24 mouse cellular contexts compared by ENCODE assay signal in genomic region chr10:128372142-128372541, GRCm38 (mm10). TPM values are rescaled to one million over a fixed set of nuclear protein-coding genes. Genes with fewer than 3 reads are reported as not detected.
A peak's percentile ranks its signal among the peaks of the same experiment; 100 is the strongest.
DNase-seq lines count a peak whose midpoint lies in the region; ATAC-seq and TF ChIP-seq lines count a peak whose summit lies in the region.
"Had no signal": no experiment of that assay in that cellular context is flagged by ENCODE, and none has a peak within 500 bp of the region (broad histone marks: within the 10 kb centered on the region; RNA-seq: fewer than 3 reads in every experiment).

No protein-coding gene starts in this region.

- no peak overlapping the region for H3K4me2 ChIP-seq in hindbrain, postnatal 0 days (ENCODE audit: low read depth, low read length)
- no peak overlapping the region for H3K4me2 ChIP-seq in hindbrain, embryonic 14.5 days (replicated peaks)
- H3K4me2 ChIP-seq in liver, postnatal 0 days (ENCODE audit: low read depth, low read length), result no peak overlapping the region
- no peak overlapping the region for H3K4me2 ChIP-seq in liver, embryonic 11.5 days
- H3K4me2 ChIP-seq in CH12.LX (ENCODE audit: insufficient read depth, low read depth, poor library complexity, severe bottlenecking), result no peak overlapping the region
- H3K4me2 ChIP-seq: heart, embryonic 11.5 days; hindbrain, embryonic 12.5 days; kidney, embryonic 15.5 days; midbrain, embryonic 15.5 days; neural tube, embryonic 15.5 days had no signal

- no peak for ATAC-seq in hindbrain, postnatal 0 days
- no peak for ATAC-seq in hindbrain, embryonic 14.5 days (ENCODE audit: low FRiP score)
- ATAC-seq in liver, postnatal 0 days, result no peak
- no peak for ATAC-seq in liver, embryonic 11.5 days (replicated peaks; ENCODE audit: low FRiP score)
- ATAC-seq: midbrain, embryonic 15.5 days had no signal

- WGBS in hindbrain, postnatal 0 days, result 81% methylated on average over 5 of the region's 5 CpGs
- WGBS in hindbrain, embryonic 14.5 days, result 82% methylated on average over 5 of the region's 5 CpGs
- 75% methylated on average over 5 of the region's 5 CpGs for WGBS in liver, postnatal 0 days (ENCODE audit: insufficient replicate concordance)
- WGBS in liver, embryonic 11.5 days, result 80% methylated on average over 5 of the region's 5 CpGs
- 81% methylated on average over 5 of the region's 5 CpGs for WGBS in macrophage (ENCODE audit: missing documents)

- no peaks in the 10 kb centered on the region for H3K27me3 ChIP-seq in hindbrain, postnatal 0 days (ENCODE audit: insufficient read depth, low read length)
- H3K27me3 ChIP-seq in hindbrain, embryonic 14.5 days (ENCODE audit: control insufficient read depth, insufficient read depth, low read length), result no peaks in the 10 kb centered on the region
- H3K27me3 ChIP-seq in liver, postnatal 0 days (ENCODE audit: insufficient read depth, low read length), result no peaks in the 10 kb centered on the region
- H3K27me3 ChIP-seq in liver, embryonic 11.5 days (replicated peaks; ENCODE audit: control insufficient read depth, insufficient read depth, low read length), result no peaks in the 10 kb centered on the region
- no peaks in the 10 kb centered on the region for H3K27me3 ChIP-seq in CH12.LX (replicated peaks)
- H3K27me3 ChIP-seq: hindbrain, embryonic 12.5 days; kidney, embryonic 15.5 days; megakaryocyte, embryonic 14.5 days; midbrain, embryonic 15.5 days; neural tube, embryonic 15.5 days had no signal

- in situ Hi-C loops in CH12.LX (cut with MboI; ENCODE audit: low pct_ligation_motif_present, low pct_unique_long_range_greater_than_20kb, low sequenced_read_pairs), result no loop called here

- TF ChIP-seq RAD21 in CH12.LX (IDR thresholded peaks at IDR 0.05; ENCODE audit: low read depth, low read length), result no peak

- no peak for TF ChIP-seq EP300 in liver, postnatal 0 days (IDR thresholded peaks at IDR 0.05; ENCODE audit: low read depth)
- no peak for TF ChIP-seq EP300 in CH12.LX (IDR thresholded peaks at IDR 0.05; ENCODE audit: low read length)

- peaks cover 22% of the 10 kb centered on the region for H3K4me1 ChIP-seq in hindbrain, postnatal 0 days (ENCODE audit: insufficient read depth, low read length)
- peaks cover 22% of the 10 kb centered on the region for H3K4me1 ChIP-seq in hindbrain, embryonic 14.5 days (replicated peaks; ENCODE audit: control insufficient read depth, insufficient read depth, low read length)
- peaks cover 23% of the 10 kb centered on the region for H3K4me1 ChIP-seq in liver, postnatal 0 days (ENCODE audit: insufficient read depth)
- H3K4me1 ChIP-seq in liver, embryonic 11.5 days (replicated peaks; ENCODE audit: control insufficient read depth, insufficient read depth, low read length), result peaks cover 22% of the 10 kb centered on the region
- peaks cover 3 to 28% of the 10 kb centered on the region in 2 experiments; a peak in 3 of 4 replicates for H3K4me1 ChIP-seq in CH12.LX (ENCODE audit: control insufficient read depth in 1 of 2, insufficient read depth in 2 of 2)

- H3K9ac ChIP-seq in hindbrain, postnatal 0 days (replicated peaks; ENCODE audit: low read length), result no peak overlapping the region
- H3K9ac ChIP-seq in hindbrain, embryonic 14.5 days, result no peak overlapping the region
- H3K9ac ChIP-seq in liver, postnatal 0 days (replicated peaks), result no peak overlapping the region
- no peak overlapping the region for H3K9ac ChIP-seq in liver, embryonic 11.5 days (ENCODE audit: low read depth, low read length)
- no peak overlapping the region for H3K9ac ChIP-seq in CH12.LX (ENCODE audit: insufficient read depth, low read depth)
- H3K9ac ChIP-seq: hindbrain, embryonic 12.5 days; kidney, embryonic 15.5 days; midbrain, embryonic 15.5 days; neural tube, embryonic 15.5 days had no signal

- peaks cover 1% of the 10 kb centered on the region; the same call in 1 of the 2 replicates for H3K79me2 ChIP-seq in CH12.LX (replicated peaks; ENCODE audit: control insufficient read depth, extremely low read depth, insufficient read depth, poor library complexity, severe bottlenecking)
- H3K79me2 ChIP-seq in macrophage (ENCODE audit: inconsistent target), result peaks cover 12% of the 10 kb centered on the region

- no peak for TF ChIP-seq POLR2A in CH12.LX (IDR thresholded peaks at IDR 0.05; ENCODE audit: low read depth, low read length)

- TF ChIP-seq CTCF in hindbrain, postnatal 0 days (IDR thresholded peaks at IDR 0.05; ENCODE audit: low read depth), result peak; percentile 32
- TF ChIP-seq CTCF in liver, postnatal 0 days (IDR thresholded peaks at IDR 0.05; ENCODE audit: low read depth), result peak; percentile 31
- TF ChIP-seq CTCF in CH12.LX (conservative IDR thresholded peaks at IDR 0.05 in 1 of 2, IDR thresholded peaks at IDR 0.05 in 1 of 2; ENCODE audit: low read depth in 2 of 2, low read length in 2 of 2), result peak; percentile 24 to 51; a peak in 3 of 4 replicates

- no peak for DNase-seq in hindbrain, postnatal 0 days (ENCODE audit: low spot score)
- no peak for DNase-seq in hindbrain, embryonic 14.5 days (ENCODE audit: low spot score)
- no peak for DNase-seq in liver, postnatal 0 days
- no peak for DNase-seq in liver, embryonic 11.5 days (ENCODE audit: low spot score)
- no peak for DNase-seq in CH12.LX (ENCODE audit: extremely low read depth)
- DNase-seq in frontal cortex, adult 2 months (ENCODE audit: extremely low spot score in 1 of 2, low spot score in 1 of 2), result no peak
- DNase-seq: cerebellum, adult 8-10 months; gastrocnemius, postnatal 36 days; heart, postnatal 10 days; left cerebral cortex, postnatal 4 days; liver; thymus, adult 18-20 months had no signal

- no peaks in the 10 kb centered on the region for H3K9me3 ChIP-seq in hindbrain, postnatal 0 days (ENCODE audit: low read length)
- H3K9me3 ChIP-seq in hindbrain, embryonic 14.5 days (ENCODE audit: control insufficient read depth, low read length), result no peaks in the 10 kb centered on the region
- no peaks in the 10 kb centered on the region for H3K9me3 ChIP-seq in liver, postnatal 0 days (ENCODE audit: low read length)
- H3K9me3 ChIP-seq in liver, embryonic 11.5 days (ENCODE audit: control insufficient read depth, low read length), result no peaks in the 10 kb centered on the region
- no peaks in the 10 kb centered on the region for H3K9me3 ChIP-seq in CH12.LX (replicated peaks; ENCODE audit: low read length)
- H3K9me3 ChIP-seq: embryonic facial prominence, embryonic 10.5 days; G1E; hindbrain, embryonic 12.5 days; kidney, embryonic 15.5 days; megakaryocyte, embryonic 14.5 days; midbrain, embryonic 15.5 days; neural tube, embryonic 15.5 days had no signal

- no peak overlapping the region for H3K27ac ChIP-seq in hindbrain, postnatal 0 days
- H3K27ac ChIP-seq in hindbrain, embryonic 14.5 days, result no peak overlapping the region
- no peak overlapping the region for H3K27ac ChIP-seq in liver, postnatal 0 days (ENCODE audit: low read depth)
- H3K27ac ChIP-seq in liver, embryonic 11.5 days (ENCODE audit: low read depth, low read length), result no peak overlapping the region
- H3K27ac ChIP-seq in CH12.LX (ENCODE audit: insufficient read depth, low read depth) (no peak overlapping the region), macrophage (peak overlapping the region; percentile 85)
- H3K27ac ChIP-seq: embryonic facial prominence, embryonic 10.5 days; hindbrain, embryonic 12.5 days; kidney, embryonic 15.5 days; midbrain, embryonic 15.5 days; neural tube, embryonic 15.5 days had no signal

- dilution Hi-C loops in CH12.LX (cut with MboI; ENCODE audit: extremely low pct_ligation_motif_present, extremely low pct_unique_long_range_greater_than_20kb, low sequenced_read_pairs), result no loop called here

- H3K36me3 ChIP-seq in hindbrain, postnatal 0 days (ENCODE audit: insufficient read depth, low read length), result no peaks in the 10 kb centered on the region
- no peaks in the 10 kb centered on the region for H3K36me3 ChIP-seq in hindbrain, embryonic 14.5 days (replicated peaks; ENCODE audit: control insufficient read depth, insufficient read depth)
- no peaks in the 10 kb centered on the region for H3K36me3 ChIP-seq in liver, postnatal 0 days (replicated peaks; ENCODE audit: insufficient read depth, low read length)
- H3K36me3 ChIP-seq in liver, embryonic 11.5 days (ENCODE audit: control insufficient read depth, insufficient read depth, low read length), result no peaks in the 10 kb centered on the region
- H3K36me3 ChIP-seq in CH12.LX (replicated peaks in 1 of 2; ENCODE audit: control insufficient read depth in 1 of 2, insufficient read depth in 1 of 2, low read length in 1 of 2), result no peaks in the 10 kb centered on the region
- no peaks in the 10 kb centered on the region for H3K36me3 ChIP-seq in macrophage (ENCODE audit: inconsistent target)
- H3K36me3 ChIP-seq: embryonic facial prominence, embryonic 10.5 days; G1E; hindbrain, embryonic 12.5 days; kidney, embryonic 15.5 days; midbrain, embryonic 15.5 days; neural tube, embryonic 15.5 days had no signal

- H3K4me3 ChIP-seq in hindbrain, postnatal 0 days (ENCODE audit: low read length), result no peak overlapping the region
- no peak overlapping the region for H3K4me3 ChIP-seq in hindbrain, embryonic 14.5 days (replicated peaks; ENCODE audit: low read length)
- H3K4me3 ChIP-seq in liver, postnatal 0 days (ENCODE audit: low read depth, low read length), result no peak overlapping the region
- H3K4me3 ChIP-seq in liver, embryonic 11.5 days (ENCODE audit: low read depth, low read length), result no peak overlapping the region
- H3K4me3 ChIP-seq in CH12.LX (replicated peaks in 1 of 3; ENCODE audit: low read depth in 2 of 3, low read length in 2 of 3, poor library complexity in 1 of 3), result no peak overlapping the region
- no peak overlapping the region for H3K4me3 ChIP-seq in macrophage (ENCODE audit: inconsistent target)
- H3K4me3 ChIP-seq: embryonic facial prominence, embryonic 10.5 days; hindbrain, embryonic 12.5 days; kidney, embryonic 15.5 days; megakaryocyte, embryonic 14.5 days; midbrain, embryonic 15.5 days; neural tube, embryonic 15.5 days had no signal

RNA-seq across cellular contexts. Expression of gene Coq10a, which starts 3.3 kb away (rescaled TPM):
- total RNA-seq in hindbrain, postnatal 0 days (2014; rRNA removed), result 26.9 and 42.1 TPM in 2 replicates
- polyA plus RNA-seq in hindbrain, postnatal 0 days (2015; fragmentation: Nextera tagmentation; extraction: Ambion mirVana), result 50.8 and 52.1 TPM in 2 replicates
- polyA plus RNA-seq in hindbrain, embryonic 14.5 days (2014; fragmentation: Nextera tagmentation; extraction: Ambion mirVana), result 50.8 and 54.2 TPM in 2 replicates
- polyA plus RNA-seq in liver, postnatal 0 days (2015; fragmentation: Nextera tagmentation; extraction: Ambion mirVana), result 8.5 and 11.2 TPM in 2 replicates
- polyA plus RNA-seq in liver, embryonic 11.5 days (2014; fragmentation: Nextera tagmentation; extraction: Ambion mirVana), result 8.4 and 10.5 TPM in 2 replicates
- total RNA-seq in CH12.LX (2012; rRNA removed), result 8.4 and 11.1 TPM in 2 replicates
- 5.7 and 7.7 TPM in 2 replicates for total RNA-seq in CH12.LX (2014; rRNA removed)
- polyA plus RNA-seq in CH12.LX (2012; ENCODE audit: insufficient read length, low read depth), result 8.6 and 12.1 TPM in 2 replicates
- 100 to 1,000 TPM in 2 of 26 experiments, 10 to 100 TPM in 24; 13.3 to 122 (median 50.9) TPM for total RNA-seq in macrophage (2018; cell fraction: chromatin; rRNA removed)
- total RNA-seq in macrophage (2018; cell fraction: cytosol; rRNA removed), result 10 to 100 TPM; 12.0 to 35.3 (median 21.6) TPM
- 100 to 1,000 TPM in 3 of 26 experiments, 10 to 100 TPM in 23; 11.0 to 129 (median 43.5) TPM for total RNA-seq in macrophage (2018; cell fraction: nucleus; rRNA removed)
- polyA plus RNA-seq in macrophage (2018), result 20.5 to 35.2 TPM (median 25.5 TPM) in 3 replicates
- polyA plus RNA-seq in frontal cortex, adult 2 months (2012; rRNA removed), result 89.1 and 94.8 TPM in 2 replicates

RNA-seq across cellular contexts. Expression of gene Ankrd52, which starts 4.8 kb away (rescaled TPM):
- total RNA-seq in hindbrain, postnatal 0 days (2014; rRNA removed), result 38.8 and 39.5 TPM in 2 replicates
- polyA plus RNA-seq in hindbrain, postnatal 0 days (2015; fragmentation: Nextera tagmentation; extraction: Ambion mirVana), result 9.1 and 10.6 TPM in 2 replicates
- 13.0 and 15.4 TPM in 2 replicates for polyA plus RNA-seq in hindbrain, embryonic 14.5 days (2014; fragmentation: Nextera tagmentation; extraction: Ambion mirVana)
- 2.0 and 2.7 TPM in 2 replicates for polyA plus RNA-seq in liver, postnatal 0 days (2015; fragmentation: Nextera tagmentation; extraction: Ambion mirVana)
- 12.2 and 13.4 TPM in 2 replicates for polyA plus RNA-seq in liver, embryonic 11.5 days (2014; fragmentation: Nextera tagmentation; extraction: Ambion mirVana)
- total RNA-seq in CH12.LX (2012; rRNA removed) (15.3 and 15.8 TPM in 2 replicates), CH12.LX (2014; rRNA removed) (3.5 and 4.3 TPM in 2 replicates)
- polyA plus RNA-seq in CH12.LX (2012; ENCODE audit: insufficient read length, low read depth) (45.9 and 51.0 TPM in 2 replicates), macrophage (2018) (23.3 to 29.3 TPM (median 26.0 TPM) in 3 replicates)
- 100 to 1,000 TPM in 14 of 26 experiments, 10 to 100 TPM in 12; 50.9 to 167 (median 110) TPM for total RNA-seq in macrophage (2018; cell fraction: chromatin; rRNA removed)
- 10 to 100 TPM; 21.8 to 48.7 (median 34.6) TPM for total RNA-seq in macrophage (2018; cell fraction: cytosol; rRNA removed)
- total RNA-seq in macrophage (2018; cell fraction: nucleus; rRNA removed), result 100 to 1,000 TPM in 2 of 26 experiments, 10 to 100 TPM in 24; 40.0 to 119 (median 63.2) TPM
- polyA plus RNA-seq in frontal cortex, adult 2 months (2012; rRNA removed), result 31.9 and 32.6 TPM in 2 replicates

RNA-seq across cellular contexts. Expression of gene Slc39a5, which starts 28.9 kb away (rescaled TPM):
- 0.58 and 2.3 TPM in 2 replicates for total RNA-seq in hindbrain, postnatal 0 days (2014; rRNA removed)
- polyA plus RNA-seq in hindbrain, postnatal 0 days (2015; fragmentation: Nextera tagmentation; extraction: Ambion mirVana), result 0.55 and 0.66 TPM in 2 replicates
- polyA plus RNA-seq in hindbrain, embryonic 14.5 days (2014; fragmentation: Nextera tagmentation; extraction: Ambion mirVana), result 0.22 TPM in 1 of 2 replicates, not detected in the other
- 59.0 and 64.1 TPM in 2 replicates for polyA plus RNA-seq in liver, postnatal 0 days (2015; fragmentation: Nextera tagmentation; extraction: Ambion mirVana)
- polyA plus RNA-seq in liver, embryonic 11.5 days (2014; fragmentation: Nextera tagmentation; extraction: Ambion mirVana), result 16.5 and 17.6 TPM in 2 replicates
- total RNA-seq in CH12.LX (2012; rRNA removed) (0.21 TPM in 1 of 2 replicates, not detected in the other), CH12.LX (2014; rRNA removed) (not detected in 2 replicates)
- polyA plus RNA-seq in CH12.LX (2012; ENCODE audit: insufficient read length, low read depth) (0.11 TPM in 1 of 2 replicates, not detected in the other), macrophage (2018) (not detected in 3 replicates)
- under 1 TPM in 1 of 26 experiments, not detected in 25; 0.92 TPM for total RNA-seq in macrophage (2018; cell fraction: chromatin; rRNA removed)
- not detected for total RNA-seq in macrophage (2018; cell fraction: cytosol; rRNA removed)
- not detected for total RNA-seq in macrophage (2018; cell fraction: nucleus; rRNA removed)
- polyA plus RNA-seq in frontal cortex, adult 2 months (2012; rRNA removed), result 0.36 and 0.46 TPM in 2 replicates
- total RNA-seq: common myeloid progenitor, adult 5-6 weeks; G1E; gastrocnemius, postnatal 36 days; heart, postnatal 10 days had no signal
- polyA plus RNA-seq: forebrain, embryonic 11.5 days; G1E; midbrain, embryonic 15.5 days; urinary bladder, adult 2 months had no signal

RNA-seq across cellular contexts. Expression of gene Cs, which starts 34.6 kb away (rescaled TPM):
- total RNA-seq in hindbrain, postnatal 0 days (2014; rRNA removed), result 274 and 311 TPM in 2 replicates
- polyA plus RNA-seq in hindbrain, postnatal 0 days (2015; fragmentation: Nextera tagmentation; extraction: Ambion mirVana), result 262 and 285 TPM in 2 replicates
- polyA plus RNA-seq in hindbrain, embryonic 14.5 days (2014; fragmentation: Nextera tagmentation; extraction: Ambion mirVana), result 271 and 304 TPM in 2 replicates
- polyA plus RNA-seq in liver, postnatal 0 days (2015; fragmentation: Nextera tagmentation; extraction: Ambion mirVana), result 45.3 and 51.4 TPM in 2 replicates
- polyA plus RNA-seq in liver, embryonic 11.5 days (2014; fragmentation: Nextera tagmentation; extraction: Ambion mirVana), result 255 and 280 TPM in 2 replicates
- 145 and 149 TPM in 2 replicates for total RNA-seq in CH12.LX (2012; rRNA removed)
- total RNA-seq in CH12.LX (2014; rRNA removed), result 131 and 137 TPM in 2 replicates
- polyA plus RNA-seq in CH12.LX (2012; ENCODE audit: insufficient read length, low read depth), result 214 and 240 TPM in 2 replicates
- 100 to 1,000 TPM in 2 of 26 experiments, 10 to 100 TPM in 24; 40.6 to 106 (median 61.2) TPM for total RNA-seq in macrophage (2018; cell fraction: chromatin; rRNA removed)
- total RNA-seq in macrophage (2018; cell fraction: cytosol; rRNA removed), result 100 to 1,000 TPM; 102 to 144 (median 114) TPM
- 100 to 1,000 TPM in 6 of 26 experiments, 10 to 100 TPM in 20; 59.8 to 120 (median 88.4) TPM for total RNA-seq in macrophage (2018; cell fraction: nucleus; rRNA removed)
- 94.4 to 128 TPM (median 100 TPM) in 3 replicates for polyA plus RNA-seq in macrophage (2018)
- 233 and 236 TPM in 2 replicates for polyA plus RNA-seq in frontal cortex, adult 2 months (2012; rRNA removed)

RNA-seq across cellular contexts. Expression of gene Nabp2, which starts 39.1 kb away (rescaled TPM):
- 73.9 and 98.9 TPM in 2 replicates for total RNA-seq in hindbrain, postnatal 0 days (2014; rRNA removed)
- polyA plus RNA-seq in hindbrain, postnatal 0 days (2015; fragmentation: Nextera tagmentation; extraction: Ambion mirVana), result 135 and 140 TPM in 2 replicates
- polyA plus RNA-seq in hindbrain, embryonic 14.5 days (2014; fragmentation: Nextera tagmentation; extraction: Ambion mirVana), result 134 and 140 TPM in 2 replicates
- 33.7 and 33.8 TPM in 2 replicates for polyA plus RNA-seq in liver, postnatal 0 days (2015; fragmentation: Nextera tagmentation; extraction: Ambion mirVana)
- 101 and 104 TPM in 2 replicates for polyA plus RNA-seq in liver, embryonic 11.5 days (2014; fragmentation: Nextera tagmentation; extraction: Ambion mirVana)
- total RNA-seq in CH12.LX (2012; rRNA removed), result 43.7 and 45.8 TPM in 2 replicates
- 40.3 and 46.9 TPM in 2 replicates for total RNA-seq in CH12.LX (2014; rRNA removed)
- polyA plus RNA-seq in CH12.LX (2012; ENCODE audit: insufficient read length, low read depth), result 123 and 147 TPM in 2 replicates
- 10 to 100 TPM in 12 of 26 experiments, 1 to 10 TPM in 14; 2.0 to 21.4 (median 9.2) TPM for total RNA-seq in macrophage (2018; cell fraction: chromatin; rRNA removed)
- 10 to 100 TPM; 33.5 to 58.9 (median 48.1) TPM for total RNA-seq in macrophage (2018; cell fraction: cytosol; rRNA removed)
- 10 to 100 TPM in 16 of 26 experiments, 1 to 10 TPM in 10; 5.7 to 22.4 (median 12.2) TPM for total RNA-seq in macrophage (2018; cell fraction: nucleus; rRNA removed)
- 44.1 to 130 TPM (median 65.7 TPM) in 3 replicates for polyA plus RNA-seq in macrophage (2018)
- polyA plus RNA-seq in frontal cortex, adult 2 months (2012; rRNA removed), result 75.0 and 80.7 TPM in 2 replicates

Comparison
In these comparisons a context has a peak if more than half of its experiments do, and no peak if none do; other contexts are left out.
1. RNA of gene Slc39a5, which starts 28.9 kb away (polyA plus RNA-seq): 59.0 to 64.1 TPM in liver, postnatal 0 days and 16.5 to 17.6 TPM in liver, embryonic 11.5 days; 0.55 to 0.66 TPM in hindbrain, postnatal 0 days, 0.36 to 0.46 TPM in frontal cortex, adult 2 months, 0.11 TPM in CH12.LX, 0.22 TPM in hindbrain, embryonic 14.5 days and not detected in macrophage; every median in the first group is over 10 times any median in the second.
2. Peak in every context shown above with its lines, with median percentiles within 50 percentile points of each other: CTCF ChIP-seq.